Mouse (Mus musculus) thymus, adult 2 months (tissue): Measurements from ENCODE around the gene Orm2.

Experiments used
- CTCF ChIP-seq: fragments of 200-500 bp; IDR thresholded peaks from 2 replicates; pipeline ENCODE4 v1.5.1; 2012; ENCODE audit warnings: mild to moderate bottlenecking, control low read depth, low read length, moderate library complexity, borderline replicate concordance; ENCODE audit not compliant: control insufficient read depth, poor library complexity, insufficient read depth; ENCODE audit errors: extremely low read depth
- POLR2A ChIP-seq: fragments of 200-500 bp; IDR thresholded peaks from 2 replicates; pipeline ENCODE4 v1.6.1; 2012; ENCODE audit warnings: mild to moderate bottlenecking, low read length, control low read depth, moderate library complexity; ENCODE audit not compliant: control insufficient read depth, poor library complexity, insufficient read depth; ENCODE audit errors: extremely low read depth

DNA sequence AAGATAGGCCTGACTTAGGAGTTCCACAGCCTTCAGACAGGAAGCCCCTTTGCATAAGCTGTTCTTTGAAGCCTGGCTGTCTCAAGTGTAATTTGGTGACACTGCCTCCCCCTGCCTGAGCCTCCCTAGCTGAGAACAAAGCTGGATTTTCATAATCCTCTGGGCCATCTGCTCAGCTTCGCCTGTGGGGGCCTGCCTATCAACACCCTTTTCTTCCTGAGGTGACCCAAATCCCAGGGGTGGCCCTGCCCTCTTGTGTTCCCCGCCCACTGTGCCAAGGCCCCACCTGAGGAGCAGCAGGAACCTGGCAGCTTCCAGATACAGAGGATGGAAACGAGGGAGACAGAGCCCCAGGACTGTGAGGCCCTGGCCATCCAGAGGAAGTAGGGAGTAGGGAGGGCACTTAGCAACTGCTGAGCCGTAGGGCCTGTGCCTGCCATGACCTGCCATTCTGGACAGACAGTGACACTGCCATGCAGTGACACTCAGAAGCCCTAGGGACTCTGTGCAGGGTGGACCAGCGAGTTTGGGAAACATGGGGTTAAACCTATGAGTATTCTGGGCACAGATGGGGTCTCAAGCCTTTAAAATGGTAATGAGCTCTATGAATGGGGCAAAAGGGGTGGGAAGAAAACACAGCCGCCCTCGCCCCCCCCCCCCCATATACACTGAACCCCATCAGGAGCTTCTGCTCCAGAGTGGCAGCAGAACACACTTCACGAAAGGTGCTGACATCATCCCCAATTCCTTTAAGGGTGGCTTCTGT, 27.1 kb downstream of the Orm2 start:
- TF ChIP-seq POLR2A (no peak), CTCF (no peak)
